Mouse (Mus musculus) urinary bladder, postnatal 25 days (tissue): ENCODE measurements around the gene Gm19345.

Experiments
- DNase-seq: peaks from one replicate; pipeline ENCODE4 v3.0.0; 2022; ENCODE audit warnings: low spot score

Gm19345 gene

DNA sequence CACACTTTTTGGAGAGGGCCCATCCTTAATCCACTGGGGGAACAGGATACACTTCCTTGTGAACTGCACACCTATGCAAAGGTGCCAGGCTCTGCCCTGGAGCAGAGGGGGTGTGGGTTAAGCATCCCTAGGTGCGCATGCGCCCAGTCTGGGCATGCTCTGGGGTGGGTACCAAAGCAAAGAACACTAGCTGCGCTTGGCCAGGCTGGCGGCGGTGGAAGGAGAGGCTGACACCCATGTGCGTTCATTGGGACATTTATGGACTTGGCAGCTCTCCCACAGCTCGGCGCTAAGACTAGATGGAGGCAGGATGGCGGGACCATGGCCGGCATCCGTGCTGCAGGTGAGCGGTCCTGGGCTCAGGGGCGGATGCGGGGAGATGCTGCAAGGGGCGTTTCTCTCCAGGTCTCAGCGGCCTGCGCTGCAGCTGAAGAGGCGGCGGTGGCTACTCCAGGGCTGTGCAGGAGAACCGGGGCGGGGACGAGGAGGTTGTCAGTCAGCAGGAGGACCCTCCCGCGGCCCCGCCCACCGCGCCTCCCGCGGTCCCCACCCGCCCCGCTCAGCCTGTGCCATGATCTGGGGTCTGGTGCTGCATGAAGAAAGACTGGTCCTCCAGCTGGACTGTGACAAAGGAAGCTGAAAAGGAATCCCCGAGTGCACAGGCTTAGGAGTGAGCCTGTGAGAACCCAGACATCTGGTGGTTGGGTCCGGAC lies at the start of gene Gm19345:
TSS of gene Gm19345 (plus strand) at position 146 of the 713 bp plus-strand sequence.
- no peak for DNase-seq

DNA sequence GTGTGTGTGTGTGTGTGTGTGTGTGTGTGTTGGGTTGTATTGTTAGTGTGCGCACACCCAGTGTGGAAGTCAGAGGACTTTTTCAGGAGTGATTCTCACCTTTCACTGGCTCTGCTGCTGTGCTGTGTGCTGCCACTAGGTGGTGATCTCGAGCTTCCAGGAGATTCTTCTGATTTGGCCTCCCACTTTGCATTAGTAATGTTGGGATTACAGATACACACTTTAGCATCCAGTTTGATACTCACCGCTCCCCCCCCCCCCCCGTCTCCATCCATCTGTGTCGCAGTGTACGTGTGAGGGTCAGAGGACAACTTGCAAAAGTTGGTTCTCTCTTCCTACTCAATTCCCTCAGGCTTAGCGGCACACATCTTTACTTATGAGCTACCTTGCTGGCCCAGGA lies 48.8 kb upstream of the Gm19345 start:
- peak; percentile 85 for DNase-seq

DNA sequence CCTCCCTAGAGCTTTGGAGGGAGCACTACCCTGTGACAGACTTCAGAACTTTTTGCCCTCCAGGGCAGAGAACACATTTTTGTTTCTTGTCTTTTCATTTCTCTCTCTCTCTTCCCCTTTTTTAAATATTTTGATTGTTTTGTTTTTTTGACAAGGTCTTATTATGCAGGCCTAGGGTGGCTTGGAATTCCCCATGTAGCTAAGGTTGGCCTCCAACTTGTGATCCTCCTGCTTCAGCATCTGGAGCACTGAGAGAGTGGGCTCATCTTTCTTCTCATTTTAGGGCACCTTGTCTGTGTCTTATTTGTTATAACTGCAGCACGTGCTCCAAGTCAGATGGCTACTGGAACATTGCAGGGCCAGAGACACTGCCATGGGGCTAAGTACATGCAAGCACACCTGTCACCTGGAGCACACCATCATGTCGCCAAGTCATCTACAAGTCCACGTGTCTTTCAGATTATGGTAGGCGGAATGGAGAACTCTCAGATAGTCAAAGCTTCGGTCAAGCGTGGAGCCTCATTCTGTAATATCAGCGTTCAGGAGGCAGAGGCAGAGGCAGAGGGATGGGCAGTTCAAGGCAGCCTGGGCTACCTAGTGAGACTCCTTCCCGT lies 45.3 kb upstream of the Gm19345 start:
- DNase-seq, result no peak

GRCm38 (mm10) chr7:19809369-19809768 lies 42.4 kb upstream of the Gm19345 start:
- DNase-seq, result no peak

DNA sequence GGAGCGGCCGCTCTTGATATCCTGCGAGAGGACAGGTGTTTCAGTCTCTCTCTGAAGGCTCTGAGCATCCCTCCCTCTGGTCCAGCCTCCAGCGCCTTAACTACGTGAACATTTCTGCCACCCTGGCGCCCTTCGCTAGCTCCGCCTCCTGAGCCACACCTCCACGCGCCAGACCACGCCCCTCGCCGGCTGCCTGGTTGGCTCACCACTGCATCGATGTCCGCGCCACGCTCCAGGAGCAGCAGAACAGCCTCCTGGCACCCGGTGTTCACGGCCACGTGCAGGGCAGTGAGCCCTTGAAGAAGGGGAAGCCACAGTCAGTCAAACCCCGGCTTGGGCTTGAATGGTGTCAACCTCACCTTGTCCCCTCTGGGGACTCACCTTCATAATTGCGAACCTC lies 40.7 kb upstream of the Gm19345 start:
- no peak for DNase-seq

- DNase-seq, result no peak
Observed at GRCm38 (mm10) chr7:19813161-19813560, 38.6 kb upstream of the Gm19345 start.

GRCm38 (mm10) chr7:19813579-19814122 lies 38.2 kb upstream of the Gm19345 start:
- no peak for DNase-seq

DNA sequence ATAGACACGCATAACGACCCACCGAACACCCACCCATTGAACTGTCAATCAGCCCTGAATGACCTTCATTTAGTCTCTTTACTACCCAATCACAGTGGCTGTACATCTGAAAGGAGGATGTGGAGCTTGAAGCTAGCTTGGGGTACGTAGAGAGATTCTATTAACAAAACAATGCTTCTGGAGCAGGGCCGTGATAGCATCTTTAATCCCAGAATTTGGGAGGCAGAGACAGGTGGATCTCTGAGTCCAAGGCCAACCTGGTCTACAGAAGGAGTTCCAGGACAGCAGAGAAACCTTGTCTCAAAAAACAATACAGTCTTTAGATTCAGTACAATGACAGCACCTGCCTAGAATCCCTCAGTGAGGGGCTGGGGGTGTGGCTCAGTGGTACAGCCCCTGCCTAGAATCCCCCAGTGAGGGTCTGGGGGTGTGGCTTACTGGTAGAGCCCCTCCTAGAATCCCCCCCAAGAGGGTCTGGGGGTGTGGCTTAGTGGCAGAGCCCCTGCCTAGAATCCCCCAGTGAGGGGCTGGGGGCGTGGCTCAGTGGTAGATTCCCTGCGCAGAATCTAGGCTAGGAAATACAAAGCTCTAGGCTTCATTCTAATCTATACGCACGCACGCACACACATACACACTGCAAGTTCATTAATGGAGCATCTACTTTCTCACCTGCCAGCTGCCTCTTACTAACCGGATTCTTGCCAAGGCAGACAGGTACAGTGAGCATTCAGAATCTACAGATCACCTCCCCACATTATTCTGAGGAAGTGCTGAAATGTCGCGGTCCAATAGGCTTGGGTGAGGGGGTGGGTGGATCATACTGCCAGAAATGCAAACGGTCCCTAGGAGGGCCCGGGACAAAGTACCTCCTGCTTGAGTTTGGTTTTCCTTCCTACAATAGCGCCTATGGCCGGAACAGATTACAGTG lies 36.2 kb upstream of the Gm19345 start:
- no peak for DNase-seq

- DNase-seq, result peak; percentile 85
Observed at GRCm38 (mm10) chr7:19816224-19816771, 35.5 kb upstream of the Gm19345 start.

DNA sequence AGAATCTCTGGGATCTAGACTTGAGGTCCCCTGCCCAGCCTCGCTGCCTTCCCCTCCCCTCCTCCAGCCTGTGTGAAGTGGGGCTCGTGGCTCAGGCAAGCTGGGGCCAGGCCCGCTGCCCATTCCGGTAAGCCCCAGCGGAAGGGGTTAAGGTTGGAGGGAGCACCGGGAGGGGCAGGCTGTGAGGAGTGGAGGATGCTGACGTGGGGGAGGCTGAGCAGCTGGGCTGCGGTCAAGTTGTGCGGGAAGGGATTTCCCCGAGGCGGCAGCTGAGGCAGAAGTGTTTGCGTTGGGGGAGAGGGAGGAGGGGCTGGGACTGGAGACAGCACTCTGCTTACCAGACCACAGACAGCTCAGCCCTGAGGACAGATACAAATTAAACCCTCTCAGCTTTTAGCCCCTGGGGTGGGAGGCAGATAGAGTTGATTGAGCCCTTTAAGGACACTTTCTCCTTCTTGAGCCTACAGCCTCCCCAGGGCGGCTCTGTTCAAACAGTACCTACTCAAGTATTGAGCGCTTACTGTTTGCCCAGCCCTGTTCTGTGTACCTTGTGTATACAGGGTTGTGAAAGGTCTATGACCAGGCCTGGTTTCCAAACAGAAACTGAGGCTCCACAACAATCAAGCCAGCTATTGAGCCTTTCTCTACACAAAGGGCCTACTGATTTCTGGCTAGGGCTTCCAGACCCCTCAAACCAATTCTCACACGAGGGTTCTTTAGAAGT lies 34.3 kb upstream of the Gm19345 start:
- peak; percentile 54 for DNase-seq

DNA sequence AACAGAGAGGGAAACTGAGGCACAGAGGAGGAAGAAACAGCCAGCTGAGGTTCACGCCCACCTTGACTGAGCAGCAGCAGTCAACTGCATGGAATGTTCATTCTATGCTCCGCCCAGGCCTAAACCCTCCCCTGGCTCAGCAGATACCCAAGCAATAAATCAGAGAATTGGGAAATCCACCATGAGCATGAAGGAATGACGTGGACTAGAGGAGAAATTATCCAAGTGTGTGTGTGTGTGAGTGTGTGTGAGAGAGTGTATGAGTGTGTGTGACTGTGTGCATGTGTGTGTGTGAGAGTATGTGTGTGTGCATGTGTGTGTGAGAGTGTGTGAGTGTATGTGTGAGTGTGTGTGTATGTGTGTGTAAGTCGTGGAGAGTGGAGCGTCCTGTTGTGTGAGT lies 33.4 kb upstream of the Gm19345 start:
- DNase-seq, result no peak

GRCm38 (mm10) chr7:19818875-19819274 lies 32.9 kb upstream of the Gm19345 start:
- no peak for DNase-seq

DNA sequence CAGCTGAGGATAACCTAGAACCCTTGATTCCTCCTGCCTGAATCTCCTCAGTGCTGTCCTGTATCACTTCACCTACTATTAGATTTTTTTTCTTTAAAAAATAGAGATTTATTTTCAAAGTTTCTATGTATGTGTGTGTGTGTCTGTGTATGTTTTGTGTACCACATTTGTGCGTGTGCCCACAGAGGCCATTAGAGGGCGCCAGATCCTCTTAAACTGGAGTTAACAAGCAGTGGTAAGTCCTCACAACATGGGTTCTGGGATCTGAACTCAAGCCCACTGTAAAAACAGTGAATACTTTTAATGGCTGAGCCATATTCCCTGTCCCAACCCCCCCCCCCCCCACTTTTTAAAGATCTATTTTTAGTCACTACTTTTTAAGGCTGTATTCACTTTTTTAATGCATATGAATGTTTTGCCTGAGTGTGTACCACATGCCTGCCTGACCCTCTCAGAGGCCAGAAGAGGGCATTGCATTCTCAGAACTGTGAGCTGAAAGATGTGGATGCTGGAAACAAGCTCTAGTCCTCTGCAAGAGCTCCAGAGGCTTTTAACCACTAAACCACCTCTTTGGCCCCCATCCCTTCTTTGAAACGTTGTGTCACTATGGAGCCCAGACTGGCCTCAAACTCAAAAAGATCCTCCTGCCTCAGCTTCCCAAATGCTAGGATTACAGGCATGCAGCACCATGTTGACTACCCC lies 31.3 kb upstream of the Gm19345 start:
- DNase-seq, result no peak

DNA sequence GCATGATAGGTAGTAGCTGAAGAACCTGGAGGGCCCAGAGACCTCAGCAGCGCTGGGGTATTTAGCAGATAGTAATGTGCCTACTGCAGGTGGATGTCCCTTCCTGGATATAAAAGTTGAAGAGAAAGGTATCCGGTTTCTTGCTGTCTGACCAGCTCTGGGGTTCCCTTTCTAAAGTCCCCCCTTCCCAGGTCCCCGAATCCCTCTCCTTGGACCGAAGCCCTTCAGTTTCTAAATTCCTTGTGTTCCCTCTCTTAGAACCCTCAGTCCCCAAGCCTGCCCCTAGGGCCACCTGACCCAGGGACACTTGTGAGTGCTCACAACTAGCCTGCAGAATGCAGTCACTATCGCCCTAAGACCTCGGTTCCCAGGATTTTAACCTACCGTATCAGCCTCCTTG lies 30.2 kb upstream of the Gm19345 start:
- DNase-seq, result no peak

DNA sequence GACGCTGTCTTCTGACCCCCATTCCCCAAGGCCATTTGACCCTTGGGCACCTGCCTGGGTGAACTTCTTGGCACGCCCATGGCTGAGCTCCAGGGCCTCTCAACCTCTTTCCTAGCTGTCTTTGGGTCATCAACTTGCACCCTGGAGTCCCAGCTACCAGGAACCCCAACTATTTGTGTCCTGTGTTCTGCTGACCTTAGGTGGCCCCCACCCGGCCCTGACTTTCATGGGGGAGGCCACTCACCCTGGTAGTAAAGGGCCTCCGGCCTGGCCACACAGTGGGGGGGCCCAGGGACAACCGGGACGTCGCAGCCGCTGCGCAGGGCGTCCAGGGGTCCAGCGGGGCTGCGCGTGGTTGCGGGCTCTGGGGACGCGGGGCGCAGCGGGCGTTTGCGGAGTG lies 29.6 kb upstream of the Gm19345 start:
- DNase-seq, result no peak

- peak; percentile 65 for DNase-seq
Observed at GRCm38 (mm10) chr7:19822604-19823058, 29.2 kb upstream of the Gm19345 start, which contains the start of gene Bcl3. Bcl3 (minus strand) TSS chr7:19822770.

DNA sequence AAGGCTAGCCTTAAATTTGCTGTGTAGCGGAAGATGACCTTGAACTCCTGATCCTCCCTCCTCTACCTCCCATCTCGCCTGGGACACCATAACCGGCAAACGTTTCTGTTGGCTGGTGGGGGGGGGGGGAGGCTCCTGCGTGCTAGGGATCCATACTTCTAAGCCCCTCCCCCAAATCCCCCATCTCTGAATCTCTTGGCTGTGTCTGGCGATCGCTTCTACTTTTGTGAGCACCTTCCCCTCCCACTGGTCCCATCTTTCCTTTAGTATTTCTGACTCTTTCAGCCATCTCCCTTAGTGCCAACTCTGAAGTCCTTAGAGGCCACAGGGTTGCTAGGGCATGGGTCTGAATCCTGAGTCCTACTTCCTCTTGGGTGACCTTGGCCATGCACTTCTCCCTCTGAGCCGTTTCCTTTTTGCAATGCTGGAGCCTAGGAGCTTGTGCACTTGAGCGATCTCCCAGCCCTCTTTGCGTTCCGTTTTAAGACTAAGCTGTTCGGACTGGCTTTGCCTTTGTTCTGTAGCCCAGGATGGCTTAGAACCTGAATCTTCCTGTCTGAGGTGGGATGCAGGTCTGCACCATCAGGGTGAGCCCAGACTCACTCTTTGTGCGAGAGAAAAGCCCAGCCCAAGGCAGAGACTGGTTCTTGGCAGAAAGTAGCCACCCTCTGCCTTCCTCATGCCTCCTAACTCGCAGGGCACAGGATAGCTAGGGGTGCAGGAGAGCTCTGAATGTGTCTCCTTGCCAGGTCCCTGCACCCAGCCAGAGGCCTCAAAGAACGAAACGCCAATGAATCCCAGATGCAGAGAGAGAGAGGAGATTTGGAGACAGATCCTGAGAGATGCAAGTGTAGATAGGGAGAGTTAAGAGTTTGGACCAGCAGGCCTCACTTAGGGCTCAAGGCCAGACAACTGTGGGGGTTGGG lies 28.3 kb upstream of the Gm19345 start:
- DNase-seq, result no peak

DNA sequence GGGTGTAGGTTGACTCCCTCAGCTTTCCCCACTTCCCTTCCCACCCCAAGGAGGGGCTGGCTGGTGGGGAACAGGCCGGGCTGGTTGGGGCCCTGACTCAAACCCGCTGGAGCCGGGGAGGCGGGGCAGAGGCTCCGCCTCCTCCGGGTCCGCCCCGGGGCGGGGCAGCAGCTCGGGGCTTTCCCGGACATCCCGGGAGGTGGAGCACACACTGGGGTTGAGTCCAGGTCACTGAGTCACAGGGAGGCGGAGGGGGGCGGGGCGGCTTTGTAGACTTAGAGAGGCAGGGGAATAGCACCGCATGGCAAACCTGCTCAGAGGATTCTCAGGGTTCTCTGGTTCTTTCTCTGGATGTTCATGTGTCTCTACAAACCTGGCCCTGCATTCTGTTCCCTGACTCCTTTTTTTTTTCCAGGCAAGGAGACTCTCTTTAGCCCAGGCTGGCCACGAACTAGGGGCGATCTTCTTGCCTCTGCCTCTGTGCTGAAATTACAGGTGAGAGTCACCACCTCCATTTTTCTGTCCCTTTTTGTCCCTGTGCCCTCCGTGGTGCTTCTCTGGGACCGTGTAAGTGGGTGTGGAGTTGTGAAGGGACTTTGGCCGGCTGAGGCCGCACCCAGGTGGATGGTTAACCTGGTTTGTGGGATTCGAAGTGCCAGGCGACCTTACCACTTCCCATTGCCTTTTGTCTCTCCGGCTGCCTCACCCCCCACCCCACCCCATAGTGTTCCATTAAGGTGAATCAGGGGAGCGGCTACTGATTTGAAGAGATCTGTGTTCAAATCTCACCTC lies 27.4 kb upstream of the Gm19345 start:
- peak; percentile 92 for DNase-seq

GRCm38 (mm10) chr7:19826756-19827155 lies 25.0 kb upstream of the Gm19345 start:
- no peak for DNase-seq
